Mouse (Mus musculus): ENCODE measurements around the gene Shkbp1.

The Shkbp1 gene

DNA sequence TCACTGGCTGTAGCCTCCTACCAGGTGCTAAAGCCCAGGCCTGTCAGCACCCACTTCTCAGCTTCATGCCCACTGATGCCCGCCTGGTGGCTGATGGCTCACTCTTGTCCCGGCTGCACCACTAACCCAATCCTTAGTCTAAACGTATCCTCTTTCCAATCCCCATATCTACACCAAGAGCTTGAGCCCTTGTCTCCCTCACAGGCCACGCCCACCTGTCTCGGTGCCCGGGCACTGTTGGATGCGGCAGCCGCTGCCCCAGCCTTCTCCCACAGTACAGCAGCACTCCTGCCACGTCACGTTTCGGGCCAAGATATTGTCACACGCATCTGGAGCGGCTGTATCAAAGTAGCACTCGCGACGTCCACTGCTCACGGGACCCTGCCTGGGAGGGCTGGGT is 45.5 kb downstream of the Shkbp1 start:
- no peak for DNase-seq (ENCODE audit: low spot score)

DNA sequence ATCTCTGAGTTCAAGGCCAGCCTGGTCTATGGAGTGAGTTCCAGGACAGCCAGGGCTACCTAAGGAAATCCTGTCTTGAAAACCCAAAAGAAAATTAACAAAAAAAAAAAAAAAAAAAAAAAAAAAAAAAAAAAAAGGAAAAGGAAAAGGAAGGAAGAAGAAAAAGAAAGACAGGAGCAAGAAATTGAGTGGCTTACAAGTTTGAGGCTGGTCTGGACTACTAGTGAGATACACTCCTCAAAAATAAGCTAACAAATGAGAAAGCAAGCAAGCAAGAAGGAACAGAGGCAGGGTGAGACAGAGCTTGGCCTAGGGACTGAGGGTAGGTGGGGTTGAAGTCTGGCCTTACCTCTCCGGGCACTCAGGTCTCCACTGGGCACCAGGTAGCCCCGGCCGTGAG is 46.0 kb downstream of the Shkbp1 start:
- DNase-seq (ENCODE audit: low spot score) = no peak

DNA sequence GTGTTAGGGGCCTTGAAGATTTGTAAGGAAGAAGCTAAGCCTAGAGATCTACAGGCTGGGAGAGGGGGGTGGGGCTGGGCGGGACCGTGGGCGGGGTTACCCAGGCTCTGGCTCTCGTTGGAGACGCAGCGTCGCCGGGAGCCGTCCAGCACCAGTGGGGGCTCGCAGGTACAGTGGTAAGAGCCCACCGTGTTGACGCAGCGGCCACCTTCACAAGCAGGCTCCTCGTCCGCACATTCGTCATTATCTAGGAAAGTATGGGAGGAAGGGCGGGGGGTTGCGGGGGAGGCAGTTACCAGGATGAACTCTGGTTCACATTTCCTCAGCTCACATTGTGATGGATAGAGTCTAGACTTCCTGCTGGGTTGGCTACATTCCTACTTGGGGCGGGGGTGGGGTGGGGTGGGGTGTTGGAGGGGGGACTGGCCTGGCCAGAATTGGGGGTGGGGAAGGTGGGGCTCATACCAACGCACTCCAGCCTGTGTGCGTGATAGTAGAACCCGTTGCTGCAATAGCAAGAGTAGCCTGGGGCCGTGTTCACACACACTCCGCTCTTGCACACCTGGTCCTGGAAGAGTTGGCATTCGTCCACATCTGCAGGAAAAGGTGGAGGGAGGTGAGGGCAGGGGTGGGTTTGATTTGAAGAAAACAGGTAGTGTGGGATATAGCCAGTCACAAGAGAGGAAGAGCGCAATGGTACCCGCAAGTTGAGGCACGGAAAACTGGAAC is 46.8 kb downstream of the Shkbp1 start:
- DNase-seq (ENCODE audit: low spot score) = no peak

DNA sequence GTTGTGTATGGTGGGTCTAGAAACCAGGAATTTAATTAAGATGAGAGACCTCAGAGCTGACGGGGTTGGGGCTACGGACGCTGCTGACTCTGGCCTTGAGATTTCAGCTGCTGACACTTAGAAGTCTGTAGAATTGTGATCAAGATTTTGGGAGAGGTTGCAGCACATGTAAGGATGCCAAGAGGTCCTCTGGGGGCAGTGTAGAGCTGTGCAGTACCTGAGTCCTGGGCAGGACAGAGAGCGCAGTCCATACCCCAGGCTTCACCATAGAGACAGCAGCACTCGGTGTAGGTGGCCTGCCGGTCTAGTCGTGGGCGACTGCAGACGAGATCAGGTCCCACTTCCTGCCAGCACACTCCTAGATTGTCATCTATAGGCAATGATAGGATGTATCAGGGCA is 48.3 kb downstream of the Shkbp1 start:
- DNase-seq (ENCODE audit: low spot score) = no peak

DNA sequence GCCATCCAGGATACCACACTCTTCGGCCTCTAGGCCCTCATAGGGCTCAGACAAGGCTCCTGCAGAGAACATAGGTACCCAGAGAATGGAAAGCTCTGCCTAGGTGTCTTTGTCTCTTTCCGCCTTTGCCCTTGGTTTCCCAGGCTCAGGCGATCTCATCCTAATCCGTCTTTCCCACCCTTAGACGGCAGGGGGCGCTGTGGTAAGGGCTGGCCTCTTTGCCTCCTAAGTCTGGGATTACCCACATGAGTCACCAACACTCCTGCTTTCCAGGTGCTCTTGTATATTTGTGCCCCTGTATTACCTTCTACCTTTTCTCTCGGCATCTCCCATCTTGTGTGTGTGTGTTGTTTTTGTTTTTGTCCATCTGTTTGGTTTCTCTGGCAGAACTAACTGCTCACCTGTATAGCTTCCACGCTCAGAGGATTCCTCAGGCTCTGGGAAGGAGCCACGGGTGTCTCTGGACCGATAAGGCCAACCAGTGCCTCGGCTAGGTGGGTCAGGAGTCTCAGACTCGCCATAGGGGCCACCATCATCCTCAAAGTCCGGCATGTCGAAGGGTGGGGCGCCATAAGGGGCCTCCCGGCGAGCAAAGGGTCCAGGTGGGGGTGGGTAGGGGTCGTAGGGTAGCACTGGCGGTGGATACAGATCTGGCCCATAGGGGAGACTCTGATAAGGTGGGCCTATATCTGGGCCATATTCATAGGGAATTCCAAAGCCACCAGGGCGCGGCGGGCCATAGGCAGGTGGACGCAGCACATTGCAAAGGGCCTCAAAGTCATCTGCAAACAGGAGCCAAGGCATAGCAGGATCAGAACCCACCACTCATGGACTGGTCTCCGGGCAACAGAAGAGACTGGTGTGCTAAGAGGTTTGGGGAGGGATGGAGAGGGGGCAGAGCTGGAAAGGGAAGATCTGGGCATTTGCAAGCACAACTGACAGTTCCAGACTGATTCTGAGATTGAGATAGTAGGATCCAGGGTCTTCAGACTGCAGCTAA is 49.4 kb downstream of the Shkbp1 start:
- DNase-seq (ENCODE audit: low spot score) = no peak

DNA sequence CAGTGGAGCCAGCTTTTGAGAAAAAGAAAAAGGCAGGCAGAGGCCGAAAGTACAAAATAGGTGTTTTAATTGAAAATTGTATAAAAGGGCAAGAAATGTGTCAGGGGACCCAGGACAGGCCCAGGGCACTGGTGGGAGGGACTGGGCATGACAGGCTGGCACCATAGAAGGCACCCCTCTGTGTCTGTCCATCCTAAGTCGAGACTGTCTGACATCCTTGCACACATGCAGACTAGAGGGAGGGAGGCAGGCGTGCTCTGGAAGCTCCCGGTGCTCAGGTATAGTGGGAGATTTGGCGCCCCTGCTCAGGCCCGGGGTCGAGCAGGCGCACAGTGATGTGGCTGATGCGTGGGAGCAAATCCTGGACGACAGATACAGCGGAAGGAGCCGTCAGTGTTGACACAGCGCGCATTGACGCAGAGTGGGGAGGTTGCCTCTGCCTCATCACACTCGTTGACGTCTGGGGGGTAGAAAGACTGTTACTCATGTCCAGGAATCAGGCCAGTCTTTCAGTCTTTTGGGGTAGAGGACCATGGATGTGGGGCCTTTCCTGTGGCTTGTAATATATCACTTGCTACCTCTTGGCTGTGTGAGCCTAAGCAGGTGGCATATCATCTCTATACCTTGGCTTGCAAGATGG is 50.6 kb downstream of the Shkbp1 start:
- DNase-seq (ENCODE audit: low spot score) = no peak

DNA sequence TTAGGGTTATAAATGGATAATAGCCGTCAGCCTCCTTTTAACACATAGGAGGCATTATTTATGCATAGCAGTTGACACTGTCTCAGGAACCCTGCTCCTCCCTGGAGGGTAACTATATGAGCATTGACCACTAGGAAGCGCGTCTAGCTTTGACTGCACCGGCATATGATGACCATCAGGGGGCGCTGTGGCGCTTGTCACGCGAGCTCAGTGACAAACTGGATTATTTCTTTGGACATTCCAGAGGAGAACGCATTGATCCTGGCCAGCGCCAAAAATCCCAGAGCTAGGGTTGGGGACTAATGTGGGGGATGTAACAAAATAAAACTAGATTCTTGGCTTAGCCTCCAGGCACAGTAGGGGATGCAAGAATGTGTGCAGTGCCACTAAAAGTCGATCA is 53.6 kb downstream of the Shkbp1 start:
- DNase-seq (ENCODE audit: low spot score) = no peak

DNA sequence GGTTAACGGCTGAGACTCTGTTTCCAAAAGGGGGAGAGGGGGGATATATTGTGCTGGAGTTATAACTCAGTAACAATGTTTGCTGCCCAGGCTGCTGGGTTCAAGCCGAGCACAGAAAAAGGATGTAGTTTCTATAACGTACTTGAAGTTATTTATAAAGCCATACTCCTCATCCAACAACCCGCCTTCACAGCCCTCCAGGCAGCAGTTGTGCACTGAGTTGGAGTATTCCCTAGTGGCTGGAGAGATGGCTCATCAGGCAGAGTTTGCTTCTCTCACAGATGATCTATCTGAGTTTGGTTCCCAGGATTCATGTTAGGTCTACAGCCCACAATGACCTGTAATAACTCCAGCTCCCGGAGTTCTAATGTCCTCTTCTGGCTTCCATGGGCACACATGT is 55.0 kb downstream of the Shkbp1 start:
- DNase-seq (ENCODE audit: low spot score) = no peak

DNA sequence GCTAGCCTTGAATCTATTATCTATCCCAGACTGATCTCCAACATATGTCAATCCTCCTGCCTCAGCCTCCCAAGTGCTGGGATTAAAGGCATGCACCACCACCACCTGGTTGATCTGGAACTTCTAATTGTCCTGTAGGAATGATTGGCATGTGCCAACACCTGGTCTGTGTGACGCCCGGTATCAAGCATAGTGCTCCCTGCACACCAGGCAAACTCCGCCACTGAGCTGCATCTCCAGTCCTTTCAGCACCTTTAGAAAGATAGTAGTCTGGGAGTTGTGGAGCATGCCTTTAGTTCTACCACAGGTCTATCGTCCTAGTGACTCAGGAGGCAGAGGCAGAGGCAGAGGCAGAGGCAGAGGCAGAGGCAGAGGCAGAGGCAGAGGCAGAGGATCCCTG is 55.5 kb downstream of the Shkbp1 start:
- no peak for DNase-seq (ENCODE audit: low spot score)

DNA sequence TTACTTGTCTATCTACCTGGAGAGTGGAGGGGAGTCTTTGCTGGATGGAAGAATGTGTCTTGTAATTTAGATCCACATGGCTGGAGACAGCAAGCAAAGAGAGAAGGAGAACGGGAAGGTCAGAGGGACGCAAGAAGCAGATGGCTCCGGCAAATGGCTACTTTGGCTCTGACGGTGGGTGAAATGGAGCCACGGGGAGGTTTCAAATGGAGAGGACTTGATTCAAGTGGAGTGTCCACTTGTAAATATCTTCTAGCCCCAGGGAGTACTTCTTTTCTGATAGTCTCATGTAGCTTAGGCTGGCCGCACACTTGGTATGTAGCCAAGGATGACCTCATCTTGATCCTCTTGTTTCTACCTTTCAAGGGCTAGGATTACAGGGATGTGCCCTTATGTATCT is 57.0 kb downstream of the Shkbp1 start:
- no peak for DNase-seq (ENCODE audit: low spot score)

DNA sequence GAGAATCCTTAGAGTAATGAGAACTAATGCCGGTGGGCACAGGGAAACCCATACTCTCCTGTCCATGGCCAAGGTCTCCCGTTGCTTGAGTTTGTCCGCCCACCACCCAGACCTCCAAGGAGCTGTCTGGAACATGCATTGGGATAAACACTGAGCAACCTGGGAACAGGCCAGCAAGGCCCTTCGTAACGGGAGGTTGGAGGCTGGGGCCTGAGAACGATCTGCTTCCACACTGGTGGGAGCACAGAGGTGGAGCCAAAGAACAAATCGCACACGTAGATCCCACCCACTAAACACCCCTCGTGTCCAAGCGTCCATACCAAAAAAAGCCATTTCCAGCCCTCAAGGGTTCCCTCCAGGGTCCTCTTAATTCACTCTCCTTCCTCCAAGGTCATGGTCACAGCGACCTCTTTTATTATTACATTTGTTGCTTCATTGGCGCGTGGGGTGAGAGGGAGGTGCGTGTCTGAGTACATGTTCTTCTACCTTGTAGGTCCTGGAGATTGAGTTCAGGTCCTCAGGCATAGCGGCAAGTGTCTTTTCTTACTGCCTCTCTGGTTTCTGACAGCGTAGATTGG is 57.7 kb downstream of the Shkbp1 start:
- no peak for DNase-seq (ENCODE audit: low spot score)

DNA sequence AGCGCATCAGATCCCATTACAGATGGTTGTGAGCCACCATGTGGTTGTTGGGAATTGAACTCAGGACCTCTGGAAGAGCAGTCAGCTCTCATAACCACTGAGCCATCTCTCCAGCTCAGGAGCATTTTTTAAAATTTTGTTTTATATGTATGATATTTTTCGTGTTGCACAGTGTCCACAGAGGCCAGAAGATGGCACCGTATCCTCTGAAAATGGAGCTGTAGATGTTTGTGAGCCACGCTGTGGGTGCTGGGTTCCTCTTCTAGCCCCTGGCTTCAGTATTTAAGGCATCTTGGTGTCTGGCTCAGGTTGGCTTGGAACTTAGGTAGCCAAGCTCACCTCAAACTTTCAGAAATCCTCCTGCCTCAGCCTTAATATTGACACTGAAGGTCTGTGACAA is 59.3 kb downstream of the Shkbp1 start:
- no peak for DNase-seq (ENCODE audit: low spot score)

DNA sequence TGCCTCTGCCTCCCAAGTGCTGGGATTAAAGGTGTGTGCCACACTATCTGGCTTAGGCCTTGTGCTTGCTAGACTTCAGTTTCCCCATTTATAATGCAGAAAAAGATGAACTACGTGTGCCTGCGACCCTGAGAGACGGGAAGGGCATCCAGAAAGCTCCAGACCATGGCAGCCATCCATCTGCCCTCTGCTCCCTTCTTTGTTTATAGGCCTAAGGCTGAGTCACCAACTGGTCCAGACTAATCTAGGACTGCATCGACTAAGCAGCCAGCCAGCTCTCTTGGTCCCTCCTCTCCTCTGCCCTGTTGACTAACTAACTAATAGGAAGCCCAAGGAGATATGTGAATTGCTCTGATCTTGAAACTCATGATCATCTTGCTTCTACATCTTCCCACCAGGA is 59.9 kb downstream of the Shkbp1 start:
- no peak for DNase-seq (ENCODE audit: low spot score)
